Mouse (Mus musculus): ENCODE results near the gene Hspg2.

- TF ChIP-seq GATA1 (IDR thresholded peaks at IDR 0.05; ENCODE audit: low read length) = no peak
- TF ChIP-seq TAL1 (IDR thresholded peaks at IDR 0.05; ENCODE audit: low read length) = no peak
These were observed 41.6 kb downstream of the Hspg2 start for GRCm38 (mm10) chr4:137510021-137510696.
